32 mouse cellular contexts compared by ENCODE assay signal in genomic region chr6:15900495-15900894, GRCm38 (mm10).
"Had no signal": no experiment of that assay in that cellular context is flagged by ENCODE, and none has a peak within 500 bp of the region (broad histone marks: within the 10 kb centered on the region; RNA-seq: fewer than 3 reads in every experiment).

No protein-coding gene starts in this region.

- DNase-seq: heart, postnatal 10 days; heart, postnatal 14 days; heart, postnatal 36 days; heart, postnatal 4 days; kidney, adult 11 months; kidney, adult 18-20 months; kidney, adult 2 months; kidney, adult 8-10 months; kidney, adult 9 months; kidney, postnatal 10 days; kidney, postnatal 25 days; kidney, postnatal 36 days; kidney, postnatal 4 days; layer of hippocampus, adult 9-11 months; layer of hippocampus, postnatal 36 days had no signal

- H3K4me1 ChIP-seq: heart, embryonic 10.5 days; heart, embryonic 12.5 days; heart, embryonic 13.5 days; heart, embryonic 15.5 days; hindbrain, embryonic 12.5 days; hindbrain, embryonic 13.5 days; hindbrain, embryonic 15.5 days; intestine, embryonic 15.5 days; kidney, embryonic 15.5 days had no signal

- ATAC-seq: hindbrain, embryonic 16.5 days; hindbrain, postnatal 0 days; inflammation-experienced regulatory T-cells, adult 6 months; intestine, embryonic 15.5 days; intestine, embryonic 16.5 days; intestine, postnatal 0 days had no signal

- H3K4me3 ChIP-seq: heart, embryonic 10.5 days; heart, embryonic 12.5 days; heart, embryonic 13.5 days; heart, embryonic 15.5 days; hindbrain, embryonic 10.5 days; hindbrain, embryonic 12.5 days; hindbrain, embryonic 13.5 days; hindbrain, embryonic 15.5 days; intestine, embryonic 15.5 days; kidney, embryonic 15.5 days; layer of hippocampus, adult 2 months; left cerebral cortex, adult 2 months had no signal
